Mouse (Mus musculus) MEL (cell line): ENCODE results near the gene Txnip. TPM values are rescaled to one million over a fixed set of nuclear protein-coding genes. Genes with fewer than 3 reads are reported as not detected.
A peak's percentile ranks its signal among the peaks of the same experiment; 100 is the strongest.

Source experiments
- DNase-seq: peaks from one replicate; pipeline ENCODE4 v3.0.0; 2011; ENCODE audit warnings: low read depth, low spot score
- H3K27ac ChIP-seq: 2 replicates; pipeline ENCODE4 v1.5.1; 2012; ENCODE audit warnings: low read depth, mild to moderate bottlenecking, control low read depth, low read length, moderate library complexity; ENCODE audit not compliant: control insufficient read depth
- H3K27me3 ChIP-seq, 2 experiments: fragments of 150-350 bp in 1 of 2; sonication (generic) in 1 of 2; 2 replicates each; pipeline ENCODE4 v1.6.1; 2012; ENCODE audit warnings: low read length in 2 of 2, mild to moderate bottlenecking in 2 of 2, improper control_type of control experiment in 1 of 2, moderate library complexity in 1 of 2; ENCODE audit not compliant: insufficient read depth in 2 of 2, control insufficient read depth in 1 of 2
- H3K36me3 ChIP-seq, 2 experiments: 2 replicates each; pipeline ENCODE4 v1.6.1; 2012 to 2014; ENCODE audit warnings: low read length in 2 of 2, improper control_type of control experiment in 1 of 2, inconsistent platforms in 1 of 2, mild to moderate bottlenecking in 1 of 2; ENCODE audit not compliant: insufficient read depth in 2 of 2, control insufficient read depth in 1 of 2
- H3K4me1 ChIP-seq, 2 experiments: fragments of 150-350 bp in 1 of 2; sonication (generic) in 1 of 2; 2 replicates each; pipeline ENCODE4 v1.6.1; 2012; ENCODE audit warnings: low read length in 2 of 2, improper control_type of control experiment in 1 of 2, mild to moderate bottlenecking in 1 of 2; ENCODE audit not compliant: insufficient read depth in 2 of 2, control insufficient read depth in 1 of 2
- H3K4me3 ChIP-seq, 2 experiments: fragments of 150-350 bp in 1 of 2; sonication (generic) in 1 of 2; 2 replicates each; pipeline ENCODE4 v1.5.1; 2012; ENCODE audit warnings: low read depth in 2 of 2, low read length in 2 of 2, mild to moderate bottlenecking in 2 of 2, moderate library complexity in 2 of 2, control low read depth in 1 of 2, improper control_type of control experiment in 1 of 2; ENCODE audit not compliant: control insufficient read depth in 1 of 2, insufficient read depth in 1 of 2
- H3K79me2 ChIP-seq: 2 replicates; pipeline ENCODE4 v1.6.1; 2012; ENCODE audit warnings: mild to moderate bottlenecking, low read length, moderate library complexity; ENCODE audit not compliant: control insufficient read depth, poor library complexity, insufficient read depth
- H3K9ac ChIP-seq: 2 replicates; pipeline ENCODE4 v1.6.1; 2012; ENCODE audit warnings: low read depth, mild to moderate bottlenecking, control low read depth, low read length, moderate library complexity; ENCODE audit not compliant: control insufficient read depth, poor library complexity, severe bottlenecking
- H3K9me3 ChIP-seq: fragments of 150-350 bp; sonication (generic); replicated peaks from 2 replicates; pipeline ENCODE4 v1.6.1; 2012; ENCODE audit warnings: mild to moderate bottlenecking, low read length, improper control_type of control experiment, moderate library complexity; ENCODE audit not compliant: insufficient read depth
- ELF1 ChIP-seq: IDR thresholded peaks from 2 replicates; pipeline ENCODE4 v1.6.1; 2014; ENCODE audit warnings: low read depth, mild to moderate bottlenecking, inconsistent platforms, low read length, improper control_type of control experiment, moderate library complexity
- ETS1 ChIP-seq: IDR thresholded peaks from 2 replicates; pipeline ENCODE4 v1.6.1; 2012; ENCODE audit warnings: low read depth, mild to moderate bottlenecking, inconsistent platforms, low read length, improper control_type of control experiment, moderate library complexity
- GATA1 ChIP-seq: IDR thresholded peaks from 2 replicates; pipeline ENCODE4 v1.6.1; 2011; ENCODE audit warnings: low read depth, low read length, improper control_type of control experiment
- MYB ChIP-seq: IDR thresholded peaks from 2 replicates; pipeline ENCODE4 v1.6.1; 2011; ENCODE audit warnings: mild to moderate bottlenecking, low read depth, low read length, improper control_type of control experiment
- MYC ChIP-seq: IDR thresholded peaks from 2 replicates; pipeline ENCODE4 v1.6.1; 2011; ENCODE audit warnings: low read depth, mild to moderate bottlenecking, low read length, improper control_type of control experiment, moderate library complexity
- NRF1 ChIP-seq: IDR thresholded peaks from 2 replicates; pipeline ENCODE4 v1.6.1; 2014; ENCODE audit warnings: low read depth, mild to moderate bottlenecking, inconsistent platforms, low read length, improper control_type of control experiment, moderate library complexity; ENCODE audit not compliant: poor library complexity, insufficient read depth, severe bottlenecking
- POLR2AphosphoS5 ChIP-seq: IDR thresholded peaks from 2 replicates; pipeline ENCODE4 v1.6.1; 2012; ENCODE audit warnings: low read depth, borderline replicate concordance, mild to moderate bottlenecking, inconsistent platforms, low read length, moderate library complexity, mixed read lengths
- TAL1 ChIP-seq: IDR thresholded peaks from 2 replicates; pipeline ENCODE4 v1.6.1; 2012; ENCODE audit warnings: mild to moderate bottlenecking, inconsistent platforms, low read length, moderate library complexity, mixed read lengths
- TCF12 ChIP-seq: IDR thresholded peaks from 2 replicates; pipeline ENCODE4 v1.6.1; 2014; ENCODE audit warnings: low read depth, mild to moderate bottlenecking, inconsistent platforms, low read length, improper control_type of control experiment, moderate library complexity
- UBTF ChIP-seq: IDR thresholded peaks from 2 replicates; pipeline ENCODE4 v1.6.1; 2012; ENCODE audit warnings: low read depth, mild to moderate bottlenecking, inconsistent platforms, low read length, improper control_type of control experiment, moderate library complexity, borderline replicate concordance; ENCODE audit not compliant: insufficient read depth
- USF2 ChIP-seq, 2 experiments: IDR thresholded peaks; 2 replicates each; pipeline ENCODE4 v1.6.1; 2011 to 2012; ENCODE audit warnings: improper control_type of control experiment in 2 of 2, low read length in 2 of 2, borderline replicate concordance in 1 of 2, inconsistent platforms in 1 of 2, low read depth in 1 of 2, mild to moderate bottlenecking in 1 of 2; ENCODE audit not compliant: insufficient read depth in 1 of 2
- ZKSCAN1 ChIP-seq: IDR thresholded peaks from 2 replicates; pipeline ENCODE4 v1.6.1; 2012; ENCODE audit warnings: low read depth, mild to moderate bottlenecking, inconsistent platforms, low read length, improper control_type of control experiment, moderate library complexity
- ZMIZ1 ChIP-seq: IDR thresholded peaks from 2 replicates; pipeline ENCODE4 v1.6.1; 2012; ENCODE audit warnings: low read depth, mild to moderate bottlenecking, inconsistent platforms, low read length, improper control_type of control experiment, moderate library complexity
- polyA plus RNA-seq, 2 experiments: library from polyadenylated mRNA; stranded (reverse) in 1 of 2; unstranded in 1 of 2; fragments of >175 nt in 1 of 2; fragments of >200 nt in 1 of 2; gene quantifications; 2 replicates each; pipeline versions ENCODE4 v1.2.1 to v1.2.4; 2012; ENCODE audit warnings: low replicate concordance in 2 of 2, low read depth in 1 of 2; ENCODE audit not compliant: insufficient read length in 2 of 2, insufficient read depth in 1 of 2, missing spikeins in 1 of 2
- total RNA-seq: library from RNA; depleted of rRNA; stranded (reverse); fragments of 300-350 nt; gene quantifications from 2 replicates; pipeline ENCODE4 v1.2.3, GENCODE M21; 2012

Gene Txnip
- total and polyA plus RNA-seq, 3 experiments, result 183 to 1,680 (median 237) TPM

- peaks cover 12 to 42% of the 10 kb centered on the region in 2 experiments for H3K4me1 ChIP-seq
- H3K9me3 ChIP-seq, result no peaks in the 10 kb centered on the region
- DNase-seq, result no peak
- H3K36me3 ChIP-seq, result peaks cover 0 to 34% of the 10 kb centered on the region in 2 experiments; a peak in 2 of 4 replicates
- H3K9ac ChIP-seq, result peak overlapping the region; percentile 65
- peak overlapping the region; percentile 76; the same call in 1 of the 2 replicates for H3K27ac ChIP-seq
- no peak overlapping the region; a peak in 1 of 4 replicates for H3K4me3 ChIP-seq
- peaks cover 3% of the 10 kb centered on the region; the same call in 1 of the 2 replicates for H3K79me2 ChIP-seq
- no peaks in the 10 kb centered on the region for H3K27me3 ChIP-seq
- TF ChIP-seq MYB, result no peak
- no peak for TF ChIP-seq ELF1
- TF ChIP-seq GATA1, result no peak
- no peak for TF ChIP-seq TCF12
- no peak for TF ChIP-seq USF2 (IDR thresholded peaks at IDR 0.05; ENCODE audit: borderline replicate concordance in 1 of 2, insufficient read depth in 1 of 2, low read depth in 1 of 2, low read length in 2 of 2)
- no peak for TF ChIP-seq POLR2AphosphoS5
- TF ChIP-seq ZMIZ1, result no peak
- TF ChIP-seq NRF1, result no peak
Observed at GRCm38 (mm10) chr3:96578561-96579238, 20.9 kb downstream of the Txnip start.

GRCm38 (mm10) chr3:96579239-96579750 is 21.5 kb downstream of the Txnip start:
- Histone ChIP-seq H3K27me3 (no peaks in the 10 kb centered on the region), H3K9me3 (no peaks in the 10 kb centered on the region), H3K4me1 (peaks cover 12 to 42% of the 10 kb centered on the region in 2 experiments), H3K27ac (peak overlapping the region; percentile 76), H3K9ac (peak overlapping the region; percentile 65), H3K36me3 (peaks cover 0 to 34% of the 10 kb centered on the region in 2 experiments; a peak in 2 of 4 replicates), H3K4me3 (peak overlapping the region; percentile 58), H3K79me2 (peaks cover 3% of the 10 kb centered on the region; the same call in 1 of the 2 replicates)
- DNase-seq, result peak; percentile 21
- TF ChIP-seq TAL1, result no peak
- no peak for TF ChIP-seq UBTF
- 0 out of 2 replicates have a peak, but pooled peaks have one; percentile 13 for TF ChIP-seq MYC
- TF ChIP-seq TCF12, result 0 out of 2 replicates have a peak, but pooled peaks have one; percentile 8
- no peak for TF ChIP-seq ETS1
- no peak for TF ChIP-seq ZKSCAN1
